Mouse (Mus musculus) lung, postnatal 36 days (tissue): ENCODE data around the gene Efcab8.

Experiments used
- DNase-seq: peaks from one replicate; pipeline ENCODE4 v3.0.0; 2022; ENCODE audit warnings: mixed read lengths

The Efcab8 gene

DNA sequence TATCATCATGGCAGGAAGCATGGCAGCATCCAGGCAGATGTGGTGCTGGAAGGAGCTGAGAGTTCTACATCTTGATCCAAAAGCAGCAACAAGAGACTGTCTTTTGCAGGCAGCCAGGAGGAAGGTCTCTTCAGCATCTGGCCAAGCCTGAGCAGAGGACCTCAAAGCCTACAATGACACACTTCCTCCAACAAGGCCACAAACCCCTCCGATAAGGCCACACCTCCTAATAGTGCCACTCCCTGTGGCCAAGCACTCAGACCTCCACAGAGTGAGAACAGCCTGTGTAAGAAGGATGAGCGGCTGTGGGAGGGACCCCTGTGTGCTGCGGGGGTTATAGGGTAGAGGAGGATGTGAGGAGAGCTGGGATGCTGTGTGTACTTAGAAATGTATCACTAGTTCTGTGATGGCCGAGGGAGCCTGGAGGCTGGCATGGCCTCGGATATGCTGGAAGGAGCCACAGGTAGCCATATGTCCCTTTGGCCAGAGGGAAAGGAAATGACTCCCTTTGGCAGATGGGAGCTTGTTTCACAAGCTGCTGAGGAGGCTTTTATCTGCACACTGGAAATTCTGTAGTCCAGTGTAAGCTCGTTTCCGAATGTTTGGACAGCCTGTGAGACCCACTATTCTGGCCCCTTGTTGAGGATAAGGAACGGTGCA is 47.6 kb downstream of the Efcab8 start:
- no peak for DNase-seq

DNA sequence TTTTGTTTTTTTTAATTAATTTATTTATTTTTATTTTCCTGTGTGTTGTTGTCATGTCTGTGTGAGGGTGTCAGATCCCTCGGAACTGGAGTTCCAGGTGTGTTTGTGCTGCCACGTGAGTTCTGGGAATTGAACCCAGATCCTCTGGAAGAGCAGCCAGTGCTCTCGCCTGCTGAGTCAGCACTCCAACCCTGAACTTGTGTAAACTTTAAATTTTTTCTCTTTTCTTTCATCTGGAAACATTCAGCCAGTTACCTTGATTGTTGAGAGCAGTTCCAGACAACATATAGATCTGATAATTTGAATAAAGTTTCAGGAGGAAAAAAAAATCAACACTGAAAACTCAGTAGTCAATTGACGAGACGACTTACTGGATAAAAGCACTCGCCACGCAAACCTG is 49.0 kb downstream of the Efcab8 start:
- DNase-seq: no peak

DNA sequence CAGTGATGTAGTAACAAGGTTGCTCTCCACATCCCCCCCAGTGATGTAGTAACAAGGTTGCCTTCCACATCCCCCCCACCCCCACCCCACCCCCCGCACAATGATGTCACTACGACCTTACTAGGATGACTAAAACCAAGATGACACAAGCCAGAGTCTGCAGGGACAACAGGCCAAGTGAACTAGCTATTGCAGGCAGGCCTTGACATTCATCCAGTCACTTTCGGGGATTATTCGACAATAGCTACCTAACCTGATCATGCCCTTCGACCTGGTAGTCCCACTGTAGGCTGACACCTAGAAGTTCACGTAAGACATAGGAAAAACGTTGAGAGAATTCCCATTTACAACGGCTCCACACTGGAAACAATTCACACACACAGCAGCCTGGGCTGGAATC is 53.6 kb downstream of the Efcab8 start:
- no peak for DNase-seq

DNA sequence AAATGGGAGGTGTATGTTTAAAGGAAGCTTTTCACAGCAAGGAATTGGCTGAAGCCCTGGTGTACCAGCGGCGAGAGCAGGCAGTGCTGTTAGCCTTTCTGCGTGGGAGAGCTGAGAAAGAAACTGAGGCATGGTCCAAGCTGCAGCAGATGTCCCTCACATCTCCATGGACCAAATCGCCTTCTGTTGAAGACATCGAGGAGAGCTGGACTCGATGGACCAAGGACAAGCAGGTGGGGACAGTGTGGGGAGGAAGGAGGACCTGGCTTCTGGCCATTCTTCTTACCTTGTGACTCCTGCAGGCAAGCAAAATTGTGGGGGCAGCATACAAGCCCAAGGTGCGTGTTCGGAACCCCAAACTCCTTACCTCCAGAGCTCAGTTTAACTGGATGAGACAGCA is 63.1 kb downstream of the Efcab8 start:
- no peak for DNase-seq

DNA sequence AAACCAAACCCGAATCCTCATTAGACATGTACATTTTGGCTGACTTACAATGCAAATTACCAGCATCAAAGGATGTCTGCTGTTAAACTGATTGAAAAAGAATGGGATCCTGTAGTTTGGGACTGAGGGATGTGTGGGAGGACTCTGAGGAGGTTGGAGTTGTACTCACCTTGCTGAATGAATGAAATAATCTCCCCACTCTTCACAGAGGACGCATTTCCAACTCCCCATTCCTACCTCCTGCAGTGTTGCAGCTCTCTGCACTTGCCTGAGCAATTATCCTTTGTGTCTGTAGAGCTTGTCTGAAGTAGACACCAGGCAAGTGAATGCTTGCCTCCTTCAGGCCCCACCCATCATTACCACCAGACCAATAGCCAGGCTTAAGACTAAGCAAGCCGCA is 68.7 kb downstream of the Efcab8 start:
- no peak for DNase-seq

DNA sequence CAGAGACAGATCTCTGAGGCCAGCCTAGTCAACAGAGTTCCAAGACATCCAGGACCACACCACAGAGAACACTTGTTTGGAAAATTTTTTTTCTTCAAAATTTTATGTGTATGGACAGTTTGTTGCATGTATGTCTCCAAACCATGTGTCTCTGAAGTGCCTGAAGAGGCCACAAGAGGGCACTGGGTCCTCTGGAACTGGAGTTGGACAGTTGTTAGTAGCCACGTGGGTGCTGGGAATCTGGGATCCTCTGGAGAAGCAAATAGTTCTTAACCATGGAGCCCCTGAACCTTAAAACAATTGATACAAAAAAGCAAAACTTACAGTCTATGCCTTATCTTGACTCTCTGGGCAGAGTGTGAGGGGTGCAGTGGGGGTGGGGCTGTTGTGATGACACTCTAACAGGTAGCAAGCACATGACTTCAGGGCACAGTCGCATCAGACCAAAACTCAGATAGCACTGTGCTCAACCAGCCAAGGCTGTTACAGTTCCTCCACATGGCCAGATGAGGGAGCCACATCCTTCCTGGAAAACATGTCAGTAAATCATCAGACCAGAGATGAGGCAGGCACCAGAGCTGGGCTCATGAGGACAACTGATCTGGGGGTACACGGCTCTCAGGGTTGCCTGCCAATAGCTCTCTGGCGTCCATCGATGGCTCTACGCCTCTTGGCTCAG is 70.8 kb downstream of the Efcab8 start:
- DNase-seq: no peak

DNA sequence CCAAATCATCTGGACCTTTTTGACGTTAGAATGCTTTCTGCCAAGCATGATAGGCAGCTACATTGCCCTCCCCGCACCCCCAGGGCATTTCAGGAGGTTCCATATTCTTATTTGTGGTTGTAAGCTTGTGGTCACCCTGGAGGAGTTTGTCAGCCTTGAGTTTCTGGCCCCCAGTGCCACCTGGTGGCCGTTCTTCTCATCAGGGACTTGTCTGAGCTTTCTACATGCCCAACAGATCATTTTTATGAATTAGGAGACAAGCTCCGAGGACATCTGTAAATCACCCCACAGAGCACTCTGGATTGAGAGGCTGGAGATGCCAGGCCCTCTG is 71.3 kb downstream of the Efcab8 start:
- DNase-seq: peak; percentile 75

DNA sequence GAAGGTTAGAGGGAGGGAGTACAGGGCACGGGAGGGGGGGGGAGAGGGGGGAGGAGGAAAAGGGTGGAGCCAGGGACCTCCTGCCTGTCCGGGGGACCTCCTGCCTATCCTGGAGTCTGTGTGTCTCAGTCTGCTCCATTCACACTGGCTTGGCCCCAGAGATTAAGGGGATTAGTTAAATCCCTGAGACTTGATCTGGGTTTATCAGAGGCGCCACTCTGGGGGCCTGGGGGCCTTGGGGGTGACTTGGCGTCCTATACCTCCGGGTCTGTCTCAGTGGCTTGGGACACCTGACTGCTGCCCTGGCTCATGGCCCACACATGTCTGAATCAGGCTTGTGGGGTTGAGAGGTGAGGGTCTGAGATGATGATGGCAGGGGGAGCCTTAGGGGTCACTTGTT is 73.8 kb downstream of the Efcab8 start:
- DNase-seq: no peak

DNA sequence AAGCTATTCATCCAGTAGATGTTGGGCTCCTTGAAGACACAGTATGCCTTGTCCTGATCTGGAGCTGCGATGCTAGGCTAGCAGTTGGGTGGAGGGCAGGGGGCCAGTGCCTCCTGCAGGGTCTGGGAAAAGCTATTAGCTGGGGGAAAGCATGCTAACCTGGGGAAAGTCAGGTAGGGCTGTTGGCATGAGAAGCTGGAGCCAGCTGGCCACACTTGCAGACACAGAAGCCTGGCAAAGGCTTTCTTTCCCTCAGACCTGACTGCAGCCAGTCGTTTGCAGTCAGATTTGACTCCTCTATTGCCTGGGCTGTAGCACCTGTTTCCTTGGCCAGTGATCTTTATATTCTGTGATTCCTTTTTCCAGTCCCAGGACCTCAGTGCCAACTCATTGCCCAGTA is 79.8 kb downstream of the Efcab8 start:
- DNase-seq: no peak

DNA sequence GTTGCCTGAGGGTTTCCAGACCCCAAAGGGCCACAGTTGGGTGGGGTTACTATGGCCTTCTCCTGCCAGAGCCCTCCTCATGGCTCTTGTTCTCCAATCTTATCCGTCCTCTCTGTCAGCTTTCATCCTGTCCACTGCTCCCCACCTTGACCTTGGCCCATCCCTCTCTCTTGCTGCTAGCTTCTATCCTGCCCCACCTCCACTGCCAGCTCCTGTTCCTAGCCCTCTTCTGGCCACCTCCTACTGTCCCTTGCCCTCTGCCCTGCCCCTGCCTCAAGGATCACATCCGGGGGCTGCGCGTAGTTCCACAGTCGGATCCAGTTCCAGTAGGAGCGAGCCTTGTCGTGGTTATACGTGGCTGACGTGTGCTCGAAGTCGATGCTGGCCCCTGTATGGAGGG is 80.6 kb downstream of the Efcab8 start:
- DNase-seq: no peak

DNA sequence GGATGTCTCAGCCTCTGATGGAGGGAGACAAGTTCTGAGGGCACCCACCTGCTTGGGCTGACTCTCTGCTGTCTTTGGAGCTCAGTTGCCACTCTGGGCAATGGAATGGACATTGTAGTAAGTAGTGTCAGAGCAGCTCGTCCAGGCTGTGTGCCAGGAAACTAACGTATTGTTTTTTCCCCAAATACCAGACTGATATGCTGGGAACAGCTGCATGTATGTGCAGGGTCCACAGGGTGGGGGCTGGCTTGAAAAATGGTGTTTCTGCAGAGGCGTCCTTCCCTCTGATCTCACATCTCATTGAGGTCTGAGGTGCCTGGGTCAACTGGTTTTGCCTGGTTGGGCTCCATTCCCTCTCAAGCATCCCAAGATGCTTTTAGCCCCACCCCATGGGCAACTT is 81.0 kb downstream of the Efcab8 start:
- no peak for DNase-seq

DNA sequence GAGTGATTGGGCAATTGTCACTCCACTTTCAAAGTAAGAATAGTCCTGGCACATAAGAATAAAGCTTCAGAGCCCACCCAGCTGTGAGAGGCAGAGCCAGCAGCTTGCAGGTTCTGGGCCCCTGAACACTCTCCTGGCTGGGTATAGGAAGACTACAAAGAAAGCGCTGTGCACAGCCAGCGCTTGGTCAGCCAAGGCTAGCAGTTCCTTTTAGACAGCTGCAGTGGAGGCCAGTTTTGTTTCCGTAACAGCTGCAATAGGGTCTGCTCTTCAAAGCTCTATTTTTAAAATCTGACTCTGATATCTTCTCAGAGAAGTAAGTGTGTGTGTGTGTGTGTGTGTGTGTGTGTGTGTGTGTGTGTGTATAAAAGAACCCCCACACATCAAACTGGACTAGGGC is 82.2 kb downstream of the Efcab8 start:
- no peak for DNase-seq

DNA sequence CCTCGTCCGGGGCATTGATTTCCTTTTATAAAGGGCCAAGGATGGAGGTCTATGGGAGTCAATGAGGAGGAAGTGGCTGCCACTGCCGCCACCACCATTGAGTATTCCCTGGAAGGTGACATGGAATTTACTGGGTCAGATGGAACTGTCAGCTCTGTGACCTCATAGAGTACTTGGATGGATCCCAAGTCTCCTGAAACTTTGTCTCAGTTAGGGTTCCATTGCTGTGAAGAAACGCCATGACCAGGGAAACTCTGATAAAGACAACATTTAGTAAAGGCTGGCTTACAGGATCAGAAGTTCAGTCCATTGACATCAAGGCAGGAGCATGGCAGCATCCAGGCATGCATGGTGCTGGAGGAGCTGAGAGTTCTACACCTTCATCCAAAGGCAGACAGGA is 91.3 kb downstream of the Efcab8 start, which contains the start of gene Sun5:
Gene Sun5, minus strand, starts transcription at position 101 of the 400 bp plus-strand sequence.
- DNase-seq: no peak

DNA sequence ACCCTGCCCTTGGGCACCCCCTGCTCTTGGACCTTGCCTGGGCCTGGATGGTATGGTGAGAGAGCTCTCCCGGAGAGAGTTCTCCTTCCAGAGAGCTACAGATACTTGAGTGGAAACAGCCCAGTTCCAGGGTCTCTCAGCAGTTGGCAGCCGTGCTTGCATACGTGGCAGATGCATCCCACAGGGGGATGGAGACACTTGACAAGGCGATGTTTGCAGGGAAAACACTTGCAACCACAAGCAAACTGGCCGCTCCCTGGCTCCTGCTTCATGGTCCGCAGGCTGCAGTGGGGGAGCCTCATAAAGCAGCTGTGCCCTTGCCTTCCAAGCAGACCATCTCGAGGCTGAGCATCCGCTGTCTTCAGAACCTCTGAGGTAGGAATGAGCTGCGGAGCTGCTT is 95.0 kb downstream of the Efcab8 start, which contains the start of gene Bpifb2:
Gene Bpifb2, plus strand, starts transcription at position 301 of the 400 bp plus-strand sequence.
- no peak for DNase-seq
